Mouse (Mus musculus): ENCODE data around the gene Cyp27a1. TPM values are rescaled to one million over a fixed set of nuclear protein-coding genes. Genes with fewer than 3 reads are reported as not detected.
A peak's percentile ranks its signal among the peaks of the same experiment; 100 is the strongest.

The Cyp27a1 gene
- polyA plus RNA-seq, 1 experiment from 2014 or later: 1.8 TPM

- Histone ChIP-seq H3K36me3 (ENCODE audit: control insufficient read depth, insufficient read depth, low read length) (no peaks in the 10 kb centered on the region), H3K27ac (ENCODE audit: low read length) (no peak overlapping the region), H3K9me3 (replicated peaks; ENCODE audit: control insufficient read depth, low read length, poor library complexity, severe bottlenecking) (no peaks in the 10 kb centered on the region), H3K9ac (ENCODE audit: low read depth, low read length) (no peak overlapping the region), H3K4me1 (ENCODE audit: control insufficient read depth, insufficient read depth, low read length) (no peaks in the 10 kb centered on the region), H3K27me3 (ENCODE audit: control insufficient read depth, insufficient read depth, low read depth, low read length) (no peaks in the 10 kb centered on the region), H3K4me2 (ENCODE audit: low read length) (no peak overlapping the region), H3K4me3 (ENCODE audit: low read depth, low read length) (no peak overlapping the region)
- no peak for ATAC-seq
- 87% methylated on average over 5 of the region's 5 CpGs for WGBS
Observed at GRCm38 (mm10) chr1:74726674-74727073, 13.3 kb downstream of the Cyp27a1 start.

GRCm38 (mm10) chr1:74728446-74728845, 15.1 kb downstream of the Cyp27a1 start:
- Histone ChIP-seq H3K36me3 (ENCODE audit: control insufficient read depth, insufficient read depth, low read length) (no peaks in the 10 kb centered on the region), H3K9ac (ENCODE audit: low read depth, low read length) (no peak overlapping the region), H3K9me3 (replicated peaks; ENCODE audit: control insufficient read depth, low read length, poor library complexity, severe bottlenecking) (no peaks in the 10 kb centered on the region), H3K4me1 (ENCODE audit: control insufficient read depth, insufficient read depth, low read length) (no peaks in the 10 kb centered on the region), H3K4me2 (ENCODE audit: low read length) (no peak overlapping the region), H3K27ac (ENCODE audit: low read length) (no peak overlapping the region), H3K27me3 (ENCODE audit: control insufficient read depth, insufficient read depth, low read depth, low read length) (no peaks in the 10 kb centered on the region), H3K4me3 (ENCODE audit: low read depth, low read length) (no peak overlapping the region)
- WGBS: 83% methylated on average over 8 of the region's 8 CpGs
- no peak for ATAC-seq

GRCm38 (mm10) chr1:74736977-74737376, 23.6 kb downstream of the Cyp27a1 start:
- H3K4me1 ChIP-seq (ENCODE audit: control insufficient read depth, insufficient read depth, low read length): no peaks in the 10 kb centered on the region
- no peak overlapping the region for H3K4me2 ChIP-seq (ENCODE audit: low read length)
- H3K27ac ChIP-seq (ENCODE audit: low read length): no peak overlapping the region
- no peaks in the 10 kb centered on the region for H3K9me3 ChIP-seq (replicated peaks; ENCODE audit: control insufficient read depth, low read length, poor library complexity, severe bottlenecking)
- WGBS: 93% methylated on average over 12 of the region's 12 CpGs
- H3K9ac ChIP-seq (ENCODE audit: low read depth, low read length): no peak overlapping the region
- no peak for ATAC-seq
- H3K4me3 ChIP-seq (ENCODE audit: low read depth, low read length): no peak overlapping the region
- no peaks in the 10 kb centered on the region for H3K27me3 ChIP-seq (ENCODE audit: control insufficient read depth, insufficient read depth, low read depth, low read length)
- H3K36me3 ChIP-seq (ENCODE audit: control insufficient read depth, insufficient read depth, low read length): no peaks in the 10 kb centered on the region

- Histone ChIP-seq H3K4me1 (ENCODE audit: control insufficient read depth, insufficient read depth, low read length) (no peaks in the 10 kb centered on the region), H3K27me3 (ENCODE audit: control insufficient read depth, insufficient read depth, low read depth, low read length) (no peaks in the 10 kb centered on the region), H3K9me3 (replicated peaks; ENCODE audit: control insufficient read depth, low read length, poor library complexity, severe bottlenecking) (no peaks in the 10 kb centered on the region), H3K9ac (ENCODE audit: low read depth, low read length) (no peak overlapping the region), H3K36me3 (ENCODE audit: control insufficient read depth, insufficient read depth, low read length) (no peaks in the 10 kb centered on the region), H3K4me2 (ENCODE audit: low read length) (no peak overlapping the region), H3K27ac (ENCODE audit: low read length) (no peak overlapping the region), H3K4me3 (ENCODE audit: low read depth, low read length) (no peak overlapping the region)
- ATAC-seq: no peak
- WGBS: 90% methylated on average over 7 of the region's 7 CpGs
Observed at GRCm38 (mm10) chr1:74737500-74737899, 24.1 kb downstream of the Cyp27a1 start.

GRCm38 (mm10) chr1:74740846-74741245, 27.5 kb downstream of the Cyp27a1 start:
- ATAC-seq: no peak
- Histone ChIP-seq H3K27ac (ENCODE audit: low read length) (no peak overlapping the region), H3K9ac (ENCODE audit: low read depth, low read length) (no peak overlapping the region), H3K4me2 (ENCODE audit: low read length) (no peak overlapping the region), H3K27me3 (ENCODE audit: control insufficient read depth, insufficient read depth, low read depth, low read length) (no peaks in the 10 kb centered on the region), H3K9me3 (replicated peaks; ENCODE audit: control insufficient read depth, low read length, poor library complexity, severe bottlenecking) (no peaks in the 10 kb centered on the region), H3K36me3 (ENCODE audit: control insufficient read depth, insufficient read depth, low read length) (no peaks in the 10 kb centered on the region), H3K4me1 (ENCODE audit: control insufficient read depth, insufficient read depth, low read length) (no peaks in the 10 kb centered on the region), H3K4me3 (ENCODE audit: low read depth, low read length) (no peak overlapping the region)
- WGBS: 73% methylated on average over 7 of the region's 7 CpGs

GRCm38 (mm10) chr1:74747335-74747734, 34.0 kb downstream of the Cyp27a1 start:
- no peak for ATAC-seq
- H3K27ac ChIP-seq (ENCODE audit: low read length): no peak overlapping the region
- no peaks in the 10 kb centered on the region for H3K36me3 ChIP-seq (ENCODE audit: control insufficient read depth, insufficient read depth, low read length)
- no peak overlapping the region for H3K4me2 ChIP-seq (ENCODE audit: low read length)
- no peaks in the 10 kb centered on the region for H3K9me3 ChIP-seq (replicated peaks; ENCODE audit: control insufficient read depth, low read length, poor library complexity, severe bottlenecking)
- no peak overlapping the region for H3K9ac ChIP-seq (ENCODE audit: low read depth, low read length)
- peaks cover 6% of the 10 kb centered on the region for H3K27me3 ChIP-seq (ENCODE audit: control insufficient read depth, insufficient read depth, low read depth, low read length)
- H3K4me1 ChIP-seq (ENCODE audit: control insufficient read depth, insufficient read depth, low read length): no peaks in the 10 kb centered on the region
- no peak overlapping the region for H3K4me3 ChIP-seq (ENCODE audit: low read depth, low read length)
- WGBS: 77% methylated on average over 5 of the region's 5 CpGs

- no peak within 1 kb of the TSS for H3K4me3 ChIP-seq (ENCODE audit: low read depth, low read length)
- no peak within 1 kb of the TSS for H3K27ac ChIP-seq (ENCODE audit: low read length)
- H3K4me1 ChIP-seq (ENCODE audit: control insufficient read depth, insufficient read depth, low read length): no peaks in the 10 kb centered on the region
- H3K36me3 ChIP-seq (ENCODE audit: control insufficient read depth, insufficient read depth, low read length): no peaks in the 10 kb centered on the region
- H3K9me3 ChIP-seq (replicated peaks; ENCODE audit: control insufficient read depth, low read length, poor library complexity, severe bottlenecking): no peaks in the 10 kb centered on the region
- 0 out of 2 replicates have a peak within 1 kb of the TSS, but pooled peaks have one; percentile 16 for H3K9ac ChIP-seq (ENCODE audit: low read depth, low read length)
- H3K4me2 ChIP-seq (ENCODE audit: low read length): peak within 1 kb of the TSS; percentile 39; the same call in 1 of the 2 replicates
- 8% methylated on average over 30 of the region's 30 CpGs for WGBS
- H3K27me3 ChIP-seq (ENCODE audit: control insufficient read depth, insufficient read depth, low read depth, low read length): peaks cover 6% of the 10 kb centered on the region
- ATAC-seq: peak; percentile 25; the same call in 1 of the 2 replicates
Observed at GRCm38 (mm10) chr1:74748643-74749271, 35.4 kb downstream of the Cyp27a1 start, which contains the start of gene Prkag3. Prkag3 (minus strand) TSS chr1:74749221.

- Histone ChIP-seq H3K27me3 (ENCODE audit: control insufficient read depth, insufficient read depth, low read depth, low read length) (peaks cover 6% of the 10 kb centered on the region), H3K9ac (ENCODE audit: low read depth, low read length) (no peak overlapping the region), H3K36me3 (ENCODE audit: control insufficient read depth, insufficient read depth, low read length) (no peaks in the 10 kb centered on the region), H3K4me3 (ENCODE audit: low read depth, low read length) (no peak overlapping the region), H3K27ac (ENCODE audit: low read length) (no peak overlapping the region), H3K9me3 (replicated peaks; ENCODE audit: control insufficient read depth, low read length, poor library complexity, severe bottlenecking) (no peaks in the 10 kb centered on the region), H3K4me2 (ENCODE audit: low read length) (no peak overlapping the region), H3K4me1 (ENCODE audit: control insufficient read depth, insufficient read depth, low read length) (no peaks in the 10 kb centered on the region)
- no peak for ATAC-seq
- 82% methylated on average over 7 of the region's 7 CpGs for WGBS
Observed at GRCm38 (mm10) chr1:74749301-74749700, 35.9 kb downstream of the Cyp27a1 start.

- Histone ChIP-seq H3K36me3 (ENCODE audit: control insufficient read depth, insufficient read depth, low read length) (no peaks in the 10 kb centered on the region), H3K4me1 (ENCODE audit: control insufficient read depth, insufficient read depth, low read length) (no peaks in the 10 kb centered on the region), H3K4me2 (ENCODE audit: low read length) (no peak overlapping the region), H3K27ac (ENCODE audit: low read length) (no peak overlapping the region), H3K9me3 (replicated peaks; ENCODE audit: control insufficient read depth, low read length, poor library complexity, severe bottlenecking) (no peaks in the 10 kb centered on the region), H3K4me3 (ENCODE audit: low read depth, low read length) (no peak overlapping the region), H3K9ac (ENCODE audit: low read depth, low read length) (no peak overlapping the region), H3K27me3 (ENCODE audit: control insufficient read depth, insufficient read depth, low read depth, low read length) (peaks cover 6% of the 10 kb centered on the region)
- WGBS: 73% methylated on average over 4 of the region's 4 CpGs
- ATAC-seq: no peak
Observed at GRCm38 (mm10) chr1:74750683-74751082, 37.3 kb downstream of the Cyp27a1 start.

All from midbrain, embryonic 16.5 days (tissue).